Mouse (Mus musculus) NIH3T3 (cell line): ENCODE measurements around the gene Hyal2.
"Not testable (repeated sequence)": the region's sequence is repeated elsewhere in the genome, so short reads cannot be mapped to it uniquely, and the experiment has no call there.

ENCODE experiments used
- DNase-seq: peaks from one replicate; pipeline ENCODE4 v3.0.0-alpha.2; 2012; ENCODE audit warnings: low read depth

Hyal2 gene

DNA sequence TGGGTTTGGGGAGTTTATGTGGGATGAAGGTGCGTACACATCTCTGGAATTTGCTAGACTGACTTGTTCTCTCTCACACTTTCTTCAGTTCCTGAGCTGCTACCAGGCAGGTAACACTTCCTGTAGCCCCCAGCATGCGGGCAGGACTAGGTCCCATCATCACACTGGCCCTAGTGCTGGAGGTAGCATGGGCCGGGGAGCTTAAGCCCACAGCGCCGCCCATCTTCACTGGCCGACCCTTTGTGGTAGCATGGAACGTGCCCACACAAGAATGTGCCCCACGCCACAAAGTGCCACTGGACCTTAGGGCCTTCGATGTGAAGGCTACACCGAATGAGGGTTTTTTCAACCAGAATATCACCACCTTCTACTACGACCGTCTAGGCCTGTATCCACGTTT, 2.3 kb downstream of the Hyal2 start:
- no peak for DNase-seq

DNA sequence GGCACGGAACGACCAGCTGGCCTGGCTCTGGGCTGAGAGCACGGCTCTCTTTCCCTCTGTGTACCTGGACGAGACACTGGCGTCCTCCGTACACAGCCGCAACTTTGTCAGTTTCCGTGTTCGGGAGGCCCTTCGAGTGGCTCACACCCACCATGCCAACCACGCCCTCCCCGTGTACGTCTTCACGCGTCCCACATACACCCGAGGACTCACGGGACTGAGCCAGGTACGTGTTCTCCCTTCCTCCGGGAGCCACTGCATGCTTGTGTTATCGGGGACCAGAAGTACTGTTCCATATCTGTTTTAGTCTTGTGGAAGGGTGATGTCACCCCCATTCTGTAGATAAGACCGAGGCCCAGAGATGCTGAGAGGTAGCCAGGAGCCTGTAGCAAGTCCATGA, 3.1 kb downstream of the Hyal2 start:
- DNase-seq: no peak

DNA sequence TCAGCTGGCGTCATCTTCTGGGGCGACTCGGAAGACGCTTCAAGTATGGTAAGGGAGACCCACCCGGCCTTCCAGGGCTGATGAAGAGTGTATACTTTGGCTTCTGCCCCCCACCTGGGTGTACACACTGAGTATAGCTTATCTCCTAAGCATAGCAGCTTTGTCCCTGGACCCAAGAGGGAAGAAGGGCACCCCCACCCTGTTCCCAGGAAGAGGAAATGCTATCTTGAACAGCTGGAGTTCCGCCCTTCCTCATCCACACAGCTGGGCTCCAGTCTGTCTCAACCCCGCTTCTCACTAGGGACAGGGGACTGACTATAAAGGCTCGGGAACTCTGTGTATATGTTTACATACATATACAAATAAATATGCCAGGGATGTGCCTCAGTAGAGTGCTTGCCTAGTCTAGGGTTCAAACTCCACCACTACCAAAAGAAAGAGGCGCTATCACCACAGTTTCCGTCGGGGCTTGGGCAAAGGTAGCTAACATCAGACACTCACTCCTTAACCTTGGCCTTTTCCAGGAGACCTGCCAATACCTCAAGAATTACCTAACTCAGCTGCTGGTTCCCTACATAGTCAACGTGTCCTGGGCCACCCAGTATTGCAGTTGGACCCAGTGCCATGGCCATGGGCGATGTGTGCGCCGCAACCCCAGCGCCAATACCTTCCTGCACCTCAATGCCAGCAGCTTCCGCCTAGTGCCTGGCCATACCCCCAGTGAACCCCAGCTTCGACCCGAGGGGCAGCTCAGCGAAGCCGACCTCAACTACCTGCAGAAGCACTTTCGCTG, 4.0 kb downstream of the Hyal2 start:
- no peak for DNase-seq

DNA sequence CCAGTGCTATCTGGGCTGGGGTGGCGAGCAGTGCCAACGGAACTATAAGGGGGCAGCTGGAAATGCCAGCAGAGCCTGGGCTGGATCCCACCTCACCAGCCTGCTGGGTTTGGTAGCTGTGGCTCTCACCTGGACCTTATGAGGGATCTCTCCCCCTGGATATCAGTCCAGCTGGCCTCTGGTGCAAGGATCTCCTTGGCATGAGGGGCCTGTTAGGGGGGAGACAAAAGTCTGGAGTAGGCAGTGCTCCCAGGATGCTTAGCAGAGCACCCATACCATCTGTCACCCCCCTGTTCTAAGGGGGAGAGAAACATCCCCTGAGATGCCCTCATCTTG, 4.5 kb downstream of the Hyal2 start:
- no peak for DNase-seq

DNA sequence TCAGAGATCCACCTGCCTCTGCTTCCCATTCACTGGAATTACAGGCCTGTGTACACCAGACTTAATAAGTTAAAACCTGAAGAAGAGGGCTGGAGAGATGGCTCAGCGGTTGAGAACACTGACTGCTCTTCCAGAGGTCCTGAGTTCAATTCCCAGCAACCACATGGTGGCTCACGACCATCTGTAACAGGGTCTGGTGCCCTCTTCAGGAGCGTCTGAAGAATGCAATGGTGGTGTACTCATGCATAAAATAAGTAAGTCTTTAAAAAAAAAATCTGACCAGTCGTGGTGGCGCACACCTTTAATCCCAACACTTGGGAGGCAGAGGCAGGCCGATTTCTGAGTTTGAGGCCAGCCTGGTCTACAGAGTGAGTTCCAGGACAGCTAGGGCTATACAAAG, 6.0 kb downstream of the Hyal2 start:
- not testable (repeated sequence) for DNase-seq

DNA sequence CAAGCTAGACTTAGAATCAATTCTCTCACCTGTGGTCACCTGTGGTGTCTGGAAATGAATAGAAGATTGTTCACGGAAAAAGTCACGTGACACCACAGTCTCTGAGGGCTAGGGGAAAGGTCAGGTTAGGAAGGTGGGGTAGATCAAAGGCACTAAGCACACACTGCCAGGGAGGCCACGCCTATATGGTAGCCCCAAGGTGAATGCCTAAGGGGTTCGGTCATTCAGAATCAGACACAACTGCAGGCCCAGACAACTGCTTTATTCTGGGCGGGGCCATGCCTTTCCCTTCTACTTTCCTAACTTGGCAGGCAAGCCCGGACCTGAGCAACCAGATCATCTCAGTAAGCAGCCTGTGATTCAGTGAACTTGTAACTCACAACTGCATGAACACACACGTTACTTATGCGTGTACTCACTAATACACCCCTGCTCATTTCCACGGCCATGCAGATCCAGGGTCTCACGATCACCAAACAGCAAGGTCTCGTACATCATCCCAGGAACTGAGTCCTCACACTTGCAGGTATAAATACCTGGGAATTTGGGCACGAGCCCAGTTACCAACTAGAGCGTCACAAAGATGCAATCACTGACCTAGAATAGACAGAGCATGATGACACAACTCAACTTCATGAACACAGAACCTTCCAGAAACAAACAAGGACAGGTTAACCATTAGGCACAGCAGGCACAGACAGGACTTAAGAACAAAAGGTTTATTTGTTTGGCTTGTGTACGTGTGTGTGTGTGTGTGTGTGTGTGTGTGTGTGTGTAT, 8.0 kb downstream of the Hyal2 start:
- DNase-seq: peak; percentile 59

DNA sequence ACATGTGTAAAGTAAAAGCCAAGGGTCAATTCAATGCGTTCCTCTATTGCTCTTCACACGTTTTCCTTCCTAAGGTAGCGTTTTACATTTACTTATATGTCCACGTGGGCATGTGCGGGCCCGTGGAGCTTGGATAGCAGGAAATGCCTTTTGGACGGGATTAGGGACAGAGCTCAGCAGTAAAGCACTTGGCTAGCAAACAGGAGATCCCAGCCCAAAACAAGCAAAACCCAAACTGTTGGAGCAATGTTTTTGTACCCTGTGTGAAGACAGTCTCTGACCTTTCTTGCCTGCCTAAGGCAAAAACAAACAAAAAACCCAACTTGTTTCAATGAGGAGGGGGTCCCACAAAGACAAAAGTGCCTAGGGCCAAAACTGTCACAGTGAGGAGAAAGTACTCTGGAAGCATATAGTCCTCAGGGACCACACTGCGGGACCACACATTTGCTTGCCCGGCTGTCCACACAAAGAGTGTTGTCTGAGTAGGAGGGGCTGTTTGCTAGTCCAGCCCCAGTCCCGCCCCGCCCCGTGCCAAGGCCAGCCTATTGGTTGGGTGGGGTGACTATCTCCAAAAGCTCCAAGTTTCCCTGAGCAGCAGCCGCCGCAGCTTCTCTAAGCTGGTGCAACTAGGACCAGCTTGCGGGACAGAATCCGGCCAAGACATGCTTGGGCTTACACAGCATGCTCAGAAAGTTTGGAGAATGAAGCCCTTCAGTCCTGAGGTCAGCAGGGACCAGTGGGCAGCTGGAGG, 8.8 kb downstream of the Hyal2 start, which contains the start of gene Hyal1:
Hyal1 (plus strand) TSS at position 571 of the 751 bp plus-strand sequence.
- peak; percentile 86 for DNase-seq

DNA sequence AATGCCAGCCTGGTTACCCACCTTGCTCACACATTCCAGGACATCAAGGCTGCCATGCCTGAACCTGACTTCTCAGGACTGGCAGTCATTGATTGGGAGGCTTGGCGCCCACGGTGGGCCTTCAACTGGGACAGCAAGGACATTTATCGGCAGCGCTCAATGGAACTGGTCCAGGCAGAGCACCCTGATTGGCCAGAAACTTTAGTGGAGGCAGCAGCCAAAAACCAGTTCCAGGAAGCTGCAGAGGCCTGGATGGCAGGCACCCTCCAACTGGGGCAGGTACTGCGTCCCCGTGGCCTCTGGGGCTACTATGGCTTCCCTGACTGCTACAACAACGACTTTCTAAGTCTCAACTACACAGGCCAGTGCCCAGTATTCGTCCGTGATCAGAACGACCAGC, 10.1 kb downstream of the Hyal2 start:
- DNase-seq: no peak

DNA sequence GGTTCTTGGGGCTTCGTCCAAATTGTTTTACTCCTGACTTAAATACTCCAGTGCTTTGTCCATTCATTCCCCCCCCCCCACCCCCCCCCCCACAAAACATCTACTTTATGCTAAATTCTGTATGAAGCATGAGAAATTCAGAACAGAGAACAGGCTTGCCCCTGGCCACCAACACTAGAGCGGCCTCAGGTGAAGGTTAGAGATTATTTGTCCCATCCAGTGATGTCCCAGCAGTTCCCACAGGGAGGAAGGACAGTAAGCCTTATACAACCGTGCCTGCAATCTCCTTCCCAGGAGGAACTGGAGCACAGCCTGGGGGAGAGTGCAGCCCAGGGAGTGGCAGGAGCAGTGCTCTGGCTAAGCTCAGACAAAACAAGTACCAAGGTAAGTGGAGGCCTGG, 10.8 kb downstream of the Hyal2 start, which contains the start of gene Naa80:
Naa80 (plus strand) TSS at position 301 of the 400 bp plus-strand sequence.
- DNase-seq: no peak

DNA sequence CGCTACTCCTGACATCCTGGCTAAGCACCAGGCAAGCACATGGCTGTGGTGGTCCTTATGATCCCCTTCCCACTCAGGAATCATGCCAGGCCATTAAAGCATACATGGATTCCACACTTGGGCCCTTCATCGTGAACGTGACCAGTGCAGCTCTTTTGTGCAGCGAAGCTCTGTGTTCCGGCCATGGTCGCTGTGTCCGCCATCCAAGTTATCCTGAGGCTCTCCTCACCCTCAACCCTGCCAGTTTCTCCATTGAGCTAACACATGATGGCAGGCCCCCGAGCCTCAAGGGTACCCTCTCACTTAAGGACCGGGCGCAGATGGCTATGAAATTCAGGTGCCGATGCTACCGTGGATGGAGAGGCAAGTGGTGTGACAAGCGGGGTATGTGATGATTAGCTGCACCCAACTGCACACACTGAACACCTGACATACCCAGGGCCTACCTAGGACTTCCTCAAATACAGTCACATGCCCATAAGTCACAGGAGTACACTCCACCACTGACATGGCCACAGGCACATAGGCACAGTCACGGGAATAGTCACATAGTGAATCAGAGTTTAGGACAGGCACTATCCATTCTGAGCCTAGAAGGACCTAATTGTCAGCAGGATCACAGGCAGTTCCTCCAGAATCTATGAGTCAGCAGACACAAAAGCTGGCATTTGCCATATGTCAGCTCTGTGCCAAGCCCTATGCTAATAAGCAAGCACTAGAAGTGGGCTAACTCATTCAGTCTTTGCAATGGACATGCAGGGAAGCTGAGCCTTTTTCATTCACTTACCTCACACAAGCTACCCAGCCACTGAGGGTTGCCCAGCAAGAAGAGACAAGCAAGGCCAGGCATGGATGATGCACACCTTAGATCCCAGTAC, 11.5 kb downstream of the Hyal2 start:
- DNase-seq: peak; percentile 53

DNA sequence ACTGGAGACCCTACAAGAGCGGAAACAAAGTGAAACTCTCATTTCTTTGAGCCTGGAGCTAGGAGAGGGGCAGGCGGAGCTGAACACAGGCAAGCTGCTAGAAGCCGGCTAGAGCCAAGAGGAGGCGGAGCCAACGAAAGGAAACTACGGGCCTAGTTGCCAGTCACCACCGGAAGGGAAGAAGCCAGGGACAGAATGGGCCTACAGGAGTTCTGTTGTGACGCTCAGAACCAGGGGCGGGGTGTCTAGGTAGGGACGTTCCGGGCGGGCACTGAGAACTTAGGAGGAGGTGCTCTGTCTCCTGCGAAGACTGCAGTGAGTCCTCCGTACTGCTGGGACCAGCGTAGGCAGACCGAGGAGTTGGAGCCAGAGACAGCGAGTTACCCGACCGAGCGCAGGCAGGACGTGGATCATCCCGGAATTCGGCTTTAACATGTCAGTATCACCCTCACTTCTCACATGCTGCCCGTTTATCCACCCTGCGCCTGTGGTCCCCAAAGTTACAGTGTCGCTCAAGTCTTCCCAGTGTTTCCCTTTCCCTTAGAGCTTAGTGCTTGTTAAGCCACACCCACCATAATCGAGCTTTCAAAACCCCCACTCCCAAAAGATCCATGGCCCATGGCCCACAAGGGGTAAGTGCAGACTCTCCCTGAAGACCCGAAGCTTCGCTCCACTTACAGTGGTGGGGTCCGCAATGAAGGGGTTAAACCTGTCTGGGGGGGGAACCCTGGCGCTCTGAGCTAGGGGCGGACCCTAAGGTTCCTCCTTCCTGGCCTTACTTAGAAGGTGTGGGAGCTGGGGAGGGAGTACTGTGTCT, 13.0 kb downstream of the Hyal2 start, which contains the start of gene Hyal3:
Hyal3 (plus strand) TSS at position 318 of the 817 bp plus-strand sequence.
- peak; percentile 90 for DNase-seq

DNA sequence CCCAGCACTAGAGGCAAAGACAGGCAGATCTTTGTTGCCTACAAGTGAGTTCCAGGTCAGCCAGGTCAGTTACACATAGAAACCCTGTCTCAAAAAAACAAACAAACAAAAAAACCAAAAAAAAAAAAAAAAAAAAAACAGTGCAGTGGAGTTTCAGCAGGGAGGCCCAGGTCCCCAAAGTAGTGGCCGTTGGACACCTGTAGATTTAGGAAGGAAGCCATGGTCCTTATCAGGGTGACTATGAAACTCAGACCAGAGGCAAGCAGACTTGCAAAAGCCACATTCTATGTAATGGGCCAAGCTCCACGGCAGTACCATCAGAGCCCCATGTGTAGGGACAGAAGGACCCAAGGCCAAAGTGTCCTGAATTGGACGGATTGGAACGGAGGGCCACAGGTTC, 13.8 kb downstream of the Hyal2 start:
- DNase-seq: no peak

DNA sequence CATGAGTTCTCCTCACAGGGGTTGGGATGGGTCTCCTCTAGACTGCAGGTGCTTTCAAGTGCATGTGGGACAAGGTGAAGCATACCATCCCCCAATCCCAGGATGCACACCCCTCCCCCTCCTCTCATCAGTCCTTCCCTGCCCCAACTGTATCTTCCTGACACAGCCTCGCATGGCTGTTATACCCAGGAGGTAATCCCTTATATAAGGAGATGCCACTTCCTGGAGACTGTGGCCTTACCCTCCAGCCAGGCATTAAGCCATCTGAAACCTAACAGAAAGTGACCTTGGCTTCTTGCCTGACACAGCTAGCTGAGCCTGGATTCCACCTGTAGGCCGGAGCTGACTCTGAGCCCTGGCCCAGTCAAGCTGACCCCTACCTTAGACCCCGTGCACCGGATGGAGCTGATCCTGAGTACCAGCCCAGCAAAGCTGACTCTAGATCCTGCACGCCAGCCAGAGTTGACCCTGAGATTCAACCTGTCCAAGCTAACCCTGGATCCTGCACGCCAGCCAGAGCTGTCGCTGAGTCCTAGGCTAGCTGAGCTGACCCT, 14.8 kb downstream of the Hyal2 start:
- no peak for DNase-seq

DNA sequence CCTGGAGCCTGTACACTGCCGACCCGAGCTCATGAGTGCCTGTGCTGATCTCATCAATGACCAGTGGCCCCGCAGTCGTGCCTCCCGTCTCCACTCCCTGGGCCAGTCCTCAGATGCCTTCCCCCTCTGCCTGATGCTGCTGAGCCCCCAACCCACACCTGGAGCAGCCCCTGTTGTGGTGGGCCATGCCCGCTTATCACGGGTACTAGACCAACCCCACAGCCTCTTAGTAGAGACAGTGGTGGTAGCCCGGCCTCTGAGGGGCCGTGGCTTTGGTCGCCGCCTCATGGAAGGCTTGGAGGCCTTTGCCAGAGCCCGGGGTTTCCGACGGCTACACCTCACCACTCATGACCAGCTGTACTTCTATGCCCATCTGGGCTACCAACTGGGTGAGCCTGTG, 15.4 kb downstream of the Hyal2 start:
- no peak for DNase-seq

DNA sequence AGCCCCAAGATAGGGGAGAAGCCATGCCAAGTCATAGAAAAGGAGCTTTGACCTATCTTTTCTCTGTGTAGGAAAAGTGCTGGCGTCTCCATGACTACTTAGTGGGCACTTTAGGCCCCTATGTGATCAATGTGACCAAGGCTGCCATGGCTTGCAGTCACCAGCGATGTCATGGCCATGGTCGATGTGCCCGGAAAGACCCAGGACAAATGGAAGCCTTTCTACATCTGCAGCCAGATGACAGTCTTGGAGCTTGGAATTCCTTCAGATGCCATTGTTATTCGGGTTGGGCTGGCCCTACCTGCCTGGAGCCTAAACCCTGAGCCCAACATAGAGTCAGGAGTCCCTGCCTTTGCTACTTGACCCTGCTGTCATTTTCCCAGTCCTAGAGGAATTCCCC, 18.8 kb downstream of the Hyal2 start:
- no peak for DNase-seq

DNA sequence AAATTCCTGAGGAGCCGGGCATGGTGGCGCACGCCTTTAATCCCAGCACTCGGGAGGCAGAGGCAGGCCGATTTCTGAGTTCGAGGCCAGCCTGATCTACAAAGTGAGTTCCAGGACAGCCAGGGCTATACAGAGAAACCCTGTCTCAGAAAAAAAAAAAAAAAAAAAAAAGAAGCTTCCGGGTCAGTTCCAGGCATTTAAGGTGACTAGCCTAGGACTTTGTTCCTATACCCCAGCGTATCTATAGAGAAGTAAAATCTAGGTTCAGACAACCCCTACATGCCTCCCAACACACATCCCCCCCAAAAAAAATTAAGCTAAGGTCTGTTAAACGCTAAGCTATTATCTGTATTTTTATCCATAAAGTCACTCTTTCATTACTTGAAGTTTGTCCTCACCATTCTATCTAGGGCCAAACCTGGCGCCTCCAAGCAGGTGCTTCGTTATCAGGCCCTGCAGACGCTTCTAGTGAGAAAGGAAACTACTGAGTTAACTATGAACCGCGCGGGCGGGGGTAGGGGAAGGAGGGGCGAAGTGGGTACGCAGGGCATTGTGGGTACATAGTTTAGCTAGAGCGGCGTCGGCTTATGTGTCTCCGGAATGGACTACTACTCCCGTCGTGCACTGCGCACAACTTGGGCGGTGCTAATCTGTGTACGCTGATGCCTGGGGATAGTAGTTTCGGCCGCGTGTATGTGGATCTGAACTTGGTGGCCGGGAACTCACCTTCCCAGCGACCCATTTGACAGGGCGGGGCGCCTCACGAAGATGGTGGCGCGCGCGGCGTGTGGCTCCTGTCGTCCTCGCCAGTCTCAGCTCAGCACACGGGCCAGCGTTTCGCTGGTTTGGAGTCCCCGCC, 19.5 kb downstream of the Hyal2 start, which contains the start of gene Ifrd2:
Ifrd2 (plus strand) TSS at position 669 of the 859 bp plus-strand sequence.
- peak; percentile 95 for DNase-seq

DNA sequence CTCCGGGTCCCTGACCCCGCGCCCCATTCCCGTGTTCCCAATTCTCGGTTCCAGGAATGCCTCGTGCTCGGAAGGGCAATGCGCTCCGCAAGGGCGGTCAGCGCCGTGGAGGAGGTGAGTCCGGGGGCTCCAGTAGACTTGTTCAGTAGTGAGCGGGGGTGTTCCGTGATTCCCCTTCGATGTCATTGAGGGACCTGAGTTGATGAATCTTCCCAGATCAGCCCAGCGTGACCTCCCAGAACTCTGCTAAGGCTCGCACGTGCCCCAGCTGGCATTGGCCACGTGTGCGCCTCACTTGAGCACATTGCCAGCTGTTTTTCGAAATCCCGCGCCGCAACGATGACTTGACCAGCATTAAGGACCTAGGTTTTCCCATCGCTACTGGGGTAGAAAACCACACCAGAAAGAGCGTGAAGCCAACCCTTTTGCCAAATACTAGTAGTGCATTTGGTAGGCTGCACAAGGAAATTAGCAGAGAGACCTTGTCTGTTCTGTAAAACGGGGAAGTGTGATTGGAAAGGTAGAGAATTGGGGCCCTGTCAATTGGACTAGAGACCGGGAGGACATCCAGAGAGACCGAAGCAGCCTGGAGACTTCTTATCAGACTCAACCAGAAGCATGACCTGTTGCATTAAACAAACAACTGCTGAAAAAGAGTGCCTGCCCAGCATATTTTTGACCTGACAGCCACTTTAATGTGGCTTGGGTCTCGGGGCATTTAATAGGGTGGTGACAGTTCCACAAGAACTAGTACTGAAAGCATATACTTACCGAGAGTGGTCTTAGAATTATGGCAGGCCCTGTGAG, 20.3 kb downstream of the Hyal2 start:
- peak; percentile 71 for DNase-seq

DNA sequence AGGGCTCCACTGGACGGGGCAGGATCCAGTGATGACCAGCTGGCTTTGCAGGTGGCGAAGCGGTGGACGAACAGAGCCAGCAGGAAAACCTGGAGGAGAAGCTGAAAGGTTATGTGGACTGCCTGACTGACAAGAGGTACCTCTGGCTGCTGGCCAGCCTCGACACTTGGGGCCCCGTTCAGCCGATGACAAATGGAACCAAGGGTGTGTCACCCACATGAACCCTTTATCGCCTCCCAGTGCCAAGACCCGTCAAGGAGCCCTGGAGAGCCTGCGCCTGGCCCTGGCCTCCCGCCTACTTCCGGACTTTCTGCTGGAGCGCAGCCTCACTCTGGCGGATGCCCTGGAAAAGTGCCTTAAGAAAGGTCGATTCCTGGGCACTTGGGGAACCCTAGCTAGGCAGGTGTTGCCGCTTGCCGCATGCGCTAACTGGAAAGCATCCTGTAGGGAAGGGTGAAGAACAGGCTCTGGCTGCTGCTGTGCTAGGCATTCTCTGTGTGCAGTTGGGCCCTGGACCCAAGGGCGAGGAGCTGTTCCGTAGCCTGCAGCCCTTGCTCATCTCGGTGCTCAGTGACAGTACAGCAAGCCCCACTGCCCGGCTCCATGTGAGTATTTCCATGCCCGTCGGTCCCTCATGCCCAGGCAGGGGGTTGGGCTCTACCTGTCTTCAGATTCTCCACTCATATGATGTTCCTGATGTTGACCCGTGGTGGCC, 22.5 kb downstream of the Hyal2 start:
- no peak for DNase-seq
